Mouse (Mus musculus): ENCODE data around the gene Pamr1. TPM values are rescaled to one million over a fixed set of nuclear protein-coding genes. Genes with fewer than 3 reads are reported as not detected.

Gene Pamr1
- total and polyA plus RNA-seq, 3 experiments: 1.4 to 4.5 (median 1.7) TPM

GRCm38 (mm10) chr2:102634010-102634409, 84.2 kb downstream of the Pamr1 start:
- TF ChIP-seq EP300 (IDR thresholded peaks at IDR 0.05; ENCODE audit: insufficient read depth, low read depth, low read length) (no peak), CTCF (IDR thresholded peaks at IDR 0.05) (no peak), POLR2A (IDR thresholded peaks at IDR 0.05; ENCODE audit: insufficient read depth, low read depth, low read length) (no peak)
- Histone ChIP-seq H3K9ac (ENCODE audit: low read depth, low read length) (no peak overlapping the region), H3K4me3 (no peak overlapping the region), H3K36me3 (ENCODE audit: control insufficient read depth, insufficient read depth, low read length) (no peaks in the 10 kb centered on the region), H3K79me2 (replicated peaks; ENCODE audit: control insufficient read depth, insufficient read depth, low read length) (no peaks in the 10 kb centered on the region), H3K4me1 (ENCODE audit: control insufficient read depth, insufficient read depth, low read length) (no peaks in the 10 kb centered on the region; the same call in 1 of the 2 replicates), H3K27ac (no peak overlapping the region), H3K27me3 (ENCODE audit: control insufficient read depth, insufficient read depth, low read length) (no peaks in the 10 kb centered on the region)
- intact Hi-C loops (cut with DNase I): no loop called here
- no peak for DNase-seq
- 79% methylated on average over 1 of the region's 1 CpGs for WGBS

- H3K36me3 ChIP-seq (ENCODE audit: control insufficient read depth, insufficient read depth, low read length): no peaks in the 10 kb centered on the region
- no peak for DNase-seq
- 62% methylated on average over 3 of the region's 3 CpGs for WGBS
- no peak overlapping the region for H3K4me3 ChIP-seq
- no peaks in the 10 kb centered on the region for H3K79me2 ChIP-seq (replicated peaks; ENCODE audit: control insufficient read depth, insufficient read depth, low read length)
- H3K9ac ChIP-seq (ENCODE audit: low read depth, low read length): no peak overlapping the region
- intact Hi-C loops (cut with DNase I): no loop called here
- no peak overlapping the region for H3K27ac ChIP-seq
- no peaks in the 10 kb centered on the region for H3K27me3 ChIP-seq (ENCODE audit: control insufficient read depth, insufficient read depth, low read length)
- no peak for TF ChIP-seq CTCF (IDR thresholded peaks at IDR 0.05)
- TF ChIP-seq EP300 (IDR thresholded peaks at IDR 0.05; ENCODE audit: insufficient read depth, low read depth, low read length): no peak
- no peak for TF ChIP-seq POLR2A (IDR thresholded peaks at IDR 0.05; ENCODE audit: insufficient read depth, low read depth, low read length)
- no peaks in the 10 kb centered on the region; the same call in 1 of the 2 replicates for H3K4me1 ChIP-seq (ENCODE audit: control insufficient read depth, insufficient read depth, low read length)
Measured at GRCm38 (mm10) chr2:102635523-102636060, 85.8 kb downstream of the Pamr1 start.

GRCm38 (mm10) chr2:102636116-102636600, 86.3 kb downstream of the Pamr1 start:
- no peaks in the 10 kb centered on the region; the same call in 1 of the 2 replicates for H3K4me1 ChIP-seq (ENCODE audit: control insufficient read depth, insufficient read depth, low read length)
- intact Hi-C loops (cut with DNase I): no loop called here
- 85% methylated on average over 7 of the region's 7 CpGs for WGBS
- H3K79me2 ChIP-seq (replicated peaks; ENCODE audit: control insufficient read depth, insufficient read depth, low read length): no peaks in the 10 kb centered on the region
- no peak overlapping the region for H3K27ac ChIP-seq
- TF ChIP-seq EP300 (IDR thresholded peaks at IDR 0.05; ENCODE audit: insufficient read depth, low read depth, low read length) (no peak), POLR2A (IDR thresholded peaks at IDR 0.05; ENCODE audit: insufficient read depth, low read depth, low read length) (no peak), CTCF (IDR thresholded peaks at IDR 0.05) (no peak)
- no peaks in the 10 kb centered on the region for H3K36me3 ChIP-seq (ENCODE audit: control insufficient read depth, insufficient read depth, low read length)
- H3K27me3 ChIP-seq (ENCODE audit: control insufficient read depth, insufficient read depth, low read length): no peaks in the 10 kb centered on the region
- H3K9ac ChIP-seq (ENCODE audit: low read depth, low read length): no peak overlapping the region
- DNase-seq: no peak
- H3K4me3 ChIP-seq: no peak overlapping the region

GRCm38 (mm10) chr2:102638140-102638539, 88.3 kb downstream of the Pamr1 start:
- H3K4me3 ChIP-seq: no peak overlapping the region
- no peaks in the 10 kb centered on the region for H3K79me2 ChIP-seq (replicated peaks; ENCODE audit: control insufficient read depth, insufficient read depth, low read length)
- DNase-seq: no peak
- H3K27me3 ChIP-seq (ENCODE audit: control insufficient read depth, insufficient read depth, low read length): no peaks in the 10 kb centered on the region
- intact Hi-C loops (cut with DNase I): no loop called here
- no peak overlapping the region for H3K27ac ChIP-seq
- no peaks in the 10 kb centered on the region for H3K36me3 ChIP-seq (ENCODE audit: control insufficient read depth, insufficient read depth, low read length)
- no peaks in the 10 kb centered on the region; the same call in 1 of the 2 replicates for H3K4me1 ChIP-seq (ENCODE audit: control insufficient read depth, insufficient read depth, low read length)
- WGBS: 74% methylated on average over 5 of the region's 5 CpGs
- H3K9ac ChIP-seq (ENCODE audit: low read depth, low read length): no peak overlapping the region
- TF ChIP-seq POLR2A (IDR thresholded peaks at IDR 0.05; ENCODE audit: insufficient read depth, low read depth, low read length) (no peak), CTCF (IDR thresholded peaks at IDR 0.05) (no peak), EP300 (IDR thresholded peaks at IDR 0.05; ENCODE audit: insufficient read depth, low read depth, low read length) (no peak)

GRCm38 (mm10) chr2:102638690-102639089, 88.9 kb downstream of the Pamr1 start:
- TF ChIP-seq EP300 (IDR thresholded peaks at IDR 0.05; ENCODE audit: insufficient read depth, low read depth, low read length): no peak
- TF ChIP-seq POLR2A (IDR thresholded peaks at IDR 0.05; ENCODE audit: insufficient read depth, low read depth, low read length): no peak
- no peak for TF ChIP-seq CTCF (IDR thresholded peaks at IDR 0.05)
- Histone ChIP-seq H3K36me3 (ENCODE audit: control insufficient read depth, insufficient read depth, low read length) (no peaks in the 10 kb centered on the region), H3K79me2 (replicated peaks; ENCODE audit: control insufficient read depth, insufficient read depth, low read length) (no peaks in the 10 kb centered on the region), H3K9ac (ENCODE audit: low read depth, low read length) (no peak overlapping the region), H3K4me1 (ENCODE audit: control insufficient read depth, insufficient read depth, low read length) (no peaks in the 10 kb centered on the region; the same call in 1 of the 2 replicates), H3K4me3 (no peak overlapping the region), H3K27me3 (ENCODE audit: control insufficient read depth, insufficient read depth, low read length) (no peaks in the 10 kb centered on the region), H3K27ac (no peak overlapping the region)
- WGBS: 71% methylated on average over 2 of the region's 2 CpGs
- intact Hi-C loops (cut with DNase I): no loop called here
- no peak for DNase-seq

- Histone ChIP-seq H3K27ac (no peak overlapping the region), H3K4me3 (no peak overlapping the region), H3K36me3 (ENCODE audit: control insufficient read depth, insufficient read depth, low read length) (no peaks in the 10 kb centered on the region), H3K9ac (ENCODE audit: low read depth, low read length) (no peak overlapping the region), H3K4me1 (ENCODE audit: control insufficient read depth, insufficient read depth, low read length) (no peaks in the 10 kb centered on the region; the same call in 1 of the 2 replicates), H3K79me2 (replicated peaks; ENCODE audit: control insufficient read depth, insufficient read depth, low read length) (no peaks in the 10 kb centered on the region), H3K27me3 (ENCODE audit: control insufficient read depth, insufficient read depth, low read length) (no peaks in the 10 kb centered on the region)
- no peak for TF ChIP-seq EP300 (IDR thresholded peaks at IDR 0.05; ENCODE audit: insufficient read depth, low read depth, low read length)
- TF ChIP-seq CTCF (IDR thresholded peaks at IDR 0.05): no peak
- TF ChIP-seq POLR2A (IDR thresholded peaks at IDR 0.05; ENCODE audit: insufficient read depth, low read depth, low read length): no peak
- 79% methylated on average over 10 of the region's 10 CpGs for WGBS
- DNase-seq: no peak
- intact Hi-C loops (cut with DNase I): no loop called here
Measured at GRCm38 (mm10) chr2:102648845-102649500, 99.2 kb downstream of the Pamr1 start.
